Mouse (Mus musculus) A20 (cell line): ENCODE measurements around the gene Ivd.

Experiments
- DNase-seq: peaks from one replicate; pipeline ENCODE4 v3.0.0-alpha.2; 2011; ENCODE audit warnings: low read depth, low spot score

Gene Ivd

GRCm38 (mm10) chr2:118910605-118911278 is 49.0 kb downstream of the Ivd start:
- no peak for DNase-seq

- no peak for DNase-seq
Observed at GRCm38 (mm10) chr2:118912706-118913105, 51.0 kb downstream of the Ivd start.

GRCm38 (mm10) chr2:118913551-118914276 is 52.0 kb downstream of the Ivd start:
- no peak for DNase-seq

- no peak for DNase-seq
Observed at GRCm38 (mm10) chr2:118914685-118915084, 52.9 kb downstream of the Ivd start.

- DNase-seq = no peak
Observed at GRCm38 (mm10) chr2:118916436-118916835, 54.7 kb downstream of the Ivd start.

GRCm38 (mm10) chr2:118918543-118918942 is 56.8 kb downstream of the Ivd start:
- DNase-seq = no peak

GRCm38 (mm10) chr2:118920428-118920827 is 58.7 kb downstream of the Ivd start:
- no peak for DNase-seq

GRCm38 (mm10) chr2:118925952-118926351 is 64.2 kb downstream of the Ivd start:
- DNase-seq = no peak

GRCm38 (mm10) chr2:118926361-118926997 is 64.7 kb downstream of the Ivd start, which contains the start of gene Chst14:
Chst14 (plus strand) TSS chr2:118926496.
- no peak for DNase-seq

GRCm38 (mm10) chr2:118926998-118927739 is 65.4 kb downstream of the Ivd start:
- DNase-seq = no peak
